Mouse (Mus musculus) forebrain, embryonic 14.5 days (tissue): ENCODE data around the gene AC124108.1. TPM values are rescaled to one million over a fixed set of nuclear protein-coding genes. Genes with fewer than 3 reads are reported as not detected.

Source experiments
- ATAC-seq: fragments of 200-750 bp; cut with Nextera tagmentation; 2 replicates; pipeline ENCODE4 v1.8.0; 2017; ENCODE audit warnings: mild to moderate bottlenecking, moderate library complexity
- DNase-seq: peaks from one replicate; pipeline ENCODE4 v3.0.0-alpha.2; 2015; ENCODE audit warnings: low spot score
- H3K27ac ChIP-seq: fragments of 300-500 bp; sonication (generic); 2 replicates; pipeline ENCODE4 v1.5.1; 2014; ENCODE audit warnings: low read depth, mild to moderate bottlenecking, control low read depth, low read length, moderate library complexity
- H3K27me3 ChIP-seq: fragments of 300-500 bp; sonication (generic); replicated peaks from 2 replicates; pipeline ENCODE4 v1.6.1; 2014; ENCODE audit warnings: low read length, control low read depth, mixed read lengths; ENCODE audit not compliant: control insufficient read depth, insufficient read depth
- H3K36me3 ChIP-seq: fragments of 300-500 bp; sonication (generic); 2 replicates; pipeline ENCODE4 v1.6.1; 2014; ENCODE audit warnings: low read length, control low read depth; ENCODE audit not compliant: control insufficient read depth, insufficient read depth
- H3K4me1 ChIP-seq: fragments of 300-500 bp; sonication (generic); 2 replicates; pipeline ENCODE4 v1.6.1; 2014; ENCODE audit warnings: antibody characterized with exemption, low read length, control low read depth; ENCODE audit not compliant: control insufficient read depth, insufficient read depth
- H3K4me2 ChIP-seq: fragments of 300-500 bp; sonication (generic); 2 replicates; pipeline ENCODE4 v1.6.1; 2014; ENCODE audit warnings: mild to moderate bottlenecking, control low read depth, low read length
- H3K4me3 ChIP-seq: fragments of 300-500 bp; sonication (generic); 2 replicates; pipeline ENCODE4 v1.5.1; 2014; ENCODE audit warnings: low read depth, low read length, control low read depth
- H3K9ac ChIP-seq: fragments of 300-500 bp; sonication (generic); 2 replicates; pipeline ENCODE4 v1.6.1; 2014; ENCODE audit warnings: mild to moderate bottlenecking, low read length, control low read depth, moderate library complexity
- H3K9me3 ChIP-seq: fragments of 300-500 bp; sonication (generic); replicated peaks from 2 replicates; pipeline ENCODE4 v1.6.1; 2016; ENCODE audit warnings: low read length, control low read depth, mixed read lengths; ENCODE audit not compliant: control insufficient read depth
- WGBS: fragments of 180-500 bp; shearing (Covaris S2); extraction: QIAGEN DNeasy Blood & Tissue Kit; methylation state at CpG from one replicate; pipeline ENCODE4 v1.1.7; 2014; 5-methylcytosine and 5-hydroxymethylcytosine counted together
- polyA plus RNA-seq: library from polyadenylated mRNA; unstranded; fragments of >200 nt; fragmentation: Nextera tagmentation; extraction: Ambion mirVana; gene quantifications from 2 replicates; pipeline ENCODE4 v1.2.1, GENCODE M21; 2014

Gene AC124108.1
- polyA plus RNA-seq = 2.2 and 2.9 TPM in 2 replicates

GRCm38 (mm10) chr1:132191093-132191785 is at the start of gene AC124108.1, which contains the start of gene Lemd1:
Gene AC124108.1, plus strand, starts transcription at chr1:132191457.
Gene Lemd1, plus strand, starts transcription at chr1:132191431.
- Histone ChIP-seq H3K36me3 (peaks cover 4% of the 10 kb centered on the region; the same call in 1 of the 2 replicates), H3K9ac (peak within 1 kb of the TSS; percentile 99), H3K9me3 (no peaks in the 10 kb centered on the region), H3K4me3 (peak within 1 kb of the TSS; percentile 91), H3K27me3 (no peaks in the 10 kb centered on the region), H3K27ac (peak within 1 kb of the TSS; percentile 100), H3K4me2 (peak within 1 kb of the TSS; percentile 59), H3K4me1 (peaks cover 44% of the 10 kb centered on the region)
- ATAC-seq (peak; percentile 27), DNase-seq (peak; percentile 78)
- under 1% methylated on average over 34 of the region's 34 CpGs for WGBS

- no peak overlapping the region for H3K4me2 ChIP-seq
Observed at GRCm38 (mm10) chr1:132141753-132142152, 49.5 kb upstream of the AC124108.1 start.

DNA sequence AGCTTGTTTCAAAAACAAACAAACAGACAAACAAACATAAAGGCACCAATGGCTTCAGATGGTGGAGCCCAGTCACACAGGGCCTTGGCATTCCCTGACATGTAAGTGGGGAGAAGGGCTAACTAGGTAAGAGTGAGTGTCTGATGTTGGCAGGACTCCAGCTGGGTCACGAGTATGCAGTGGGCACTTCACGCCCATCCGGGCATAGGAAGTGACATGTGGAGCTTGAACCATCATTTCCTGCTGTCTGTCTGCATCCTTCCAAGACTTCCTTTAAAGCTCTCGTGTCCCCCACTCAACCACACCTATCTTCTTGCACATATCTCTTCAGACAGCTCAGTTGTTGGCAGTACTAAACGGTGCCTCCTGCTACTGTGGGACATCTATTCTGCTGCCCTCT is 48.2 kb upstream of the AC124108.1 start:
- WGBS = 84% methylated on average over 5 of the region's 5 CpGs
- H3K27me3 ChIP-seq = peaks cover 6% of the 10 kb centered on the region
- no peaks in the 10 kb centered on the region for H3K36me3 ChIP-seq
- no peak overlapping the region for H3K4me2 ChIP-seq
- H3K9me3 ChIP-seq = no peaks in the 10 kb centered on the region
- no peak overlapping the region for H3K9ac ChIP-seq
- H3K4me1 ChIP-seq = peaks cover 18% of the 10 kb centered on the region
- DNase-seq (no peak), ATAC-seq (no peak)
- no peak overlapping the region for H3K4me3 ChIP-seq
- H3K27ac ChIP-seq = 0 out of 2 replicates have a peak overlapping the region, but pooled peaks have one; percentile 5

More at GRCm38 (mm10) chr1:132141753-132142152, 49.5 kb upstream of the AC124108.1 start:
- H3K4me3 ChIP-seq = no peak overlapping the region
- peaks cover 6% of the 10 kb centered on the region for H3K27me3 ChIP-seq
- H3K36me3 ChIP-seq = no peaks in the 10 kb centered on the region
- peaks cover 18% of the 10 kb centered on the region for H3K4me1 ChIP-seq
- DNase-seq = no peak
- no peak overlapping the region for H3K9ac ChIP-seq
- H3K27ac ChIP-seq = no peak overlapping the region
- no peak for ATAC-seq
- no peaks in the 10 kb centered on the region for H3K9me3 ChIP-seq
- WGBS = 85% methylated on average over 13 of the region's 13 CpGs

- H3K27ac ChIP-seq = 0 out of 2 replicates have a peak overlapping the region, but pooled peaks have one; percentile 5
- H3K9me3 ChIP-seq = no peaks in the 10 kb centered on the region
- no peak for ATAC-seq
- no peak overlapping the region for H3K9ac ChIP-seq
- peaks cover 18% of the 10 kb centered on the region for H3K4me1 ChIP-seq
- H3K36me3 ChIP-seq = no peaks in the 10 kb centered on the region
- no peak for DNase-seq
- peaks cover 6% of the 10 kb centered on the region for H3K27me3 ChIP-seq
- H3K4me2 ChIP-seq = no peak overlapping the region
- no peak overlapping the region for H3K4me3 ChIP-seq
- WGBS = 63% methylated on average over 4 of the region's 4 CpGs
Observed at GRCm38 (mm10) chr1:132143730-132144129, 47.5 kb upstream of the AC124108.1 start.

DNA sequence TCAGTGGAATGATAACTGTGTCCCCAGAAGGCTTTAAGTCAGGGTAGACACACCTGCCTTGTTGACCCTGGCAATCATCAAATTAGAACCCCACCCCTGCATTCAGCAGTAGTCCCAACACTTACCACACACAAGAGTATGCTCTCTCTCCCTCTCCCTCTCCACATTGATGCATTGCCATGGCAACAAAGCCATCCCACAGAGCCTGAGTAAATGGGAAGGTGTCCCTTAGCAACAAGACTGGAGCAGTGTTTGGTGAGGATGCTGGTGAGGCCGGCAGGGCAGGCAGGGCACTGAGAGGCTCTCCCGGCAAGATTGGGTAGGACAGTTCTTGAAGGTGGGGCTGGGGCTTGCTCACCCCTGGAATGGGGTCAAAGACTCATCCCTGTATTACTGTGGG is 47.0 kb upstream of the AC124108.1 start:
- H3K27ac ChIP-seq = no peak overlapping the region
- H3K27me3 ChIP-seq = peaks cover 2% of the 10 kb centered on the region
- peak; percentile 86 for DNase-seq
- H3K9ac ChIP-seq = no peak overlapping the region
- H3K4me1 ChIP-seq = peaks cover 14% of the 10 kb centered on the region
- no peaks in the 10 kb centered on the region for H3K36me3 ChIP-seq
- H3K4me3 ChIP-seq = no peak overlapping the region
- H3K9me3 ChIP-seq = no peaks in the 10 kb centered on the region
- WGBS = 6% methylated on average over 2 of the region's 2 CpGs
- H3K4me2 ChIP-seq = no peak overlapping the region
- ATAC-seq = peak; percentile 79

DNA sequence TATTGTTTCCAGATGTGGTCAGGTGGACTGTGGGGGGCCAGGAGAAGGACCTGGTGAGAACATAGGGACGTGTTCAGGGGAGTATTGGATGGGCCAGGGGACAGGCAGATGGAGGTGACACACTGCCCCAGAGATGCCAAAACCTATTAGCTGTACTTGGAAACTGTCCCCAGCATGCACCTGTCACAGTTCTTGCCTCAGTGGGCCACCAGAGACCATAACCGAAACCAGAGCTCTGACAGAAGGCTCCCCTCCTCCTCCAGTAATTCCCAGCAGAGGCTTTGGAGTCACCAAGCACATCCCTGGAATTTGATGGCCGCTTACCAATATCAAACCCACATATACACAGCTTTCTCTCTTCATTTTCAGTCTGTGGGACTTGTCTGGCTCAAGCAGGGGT is 46.4 kb upstream of the AC124108.1 start:
- WGBS = 73% methylated on average over 3 of the region's 3 CpGs

DNA sequence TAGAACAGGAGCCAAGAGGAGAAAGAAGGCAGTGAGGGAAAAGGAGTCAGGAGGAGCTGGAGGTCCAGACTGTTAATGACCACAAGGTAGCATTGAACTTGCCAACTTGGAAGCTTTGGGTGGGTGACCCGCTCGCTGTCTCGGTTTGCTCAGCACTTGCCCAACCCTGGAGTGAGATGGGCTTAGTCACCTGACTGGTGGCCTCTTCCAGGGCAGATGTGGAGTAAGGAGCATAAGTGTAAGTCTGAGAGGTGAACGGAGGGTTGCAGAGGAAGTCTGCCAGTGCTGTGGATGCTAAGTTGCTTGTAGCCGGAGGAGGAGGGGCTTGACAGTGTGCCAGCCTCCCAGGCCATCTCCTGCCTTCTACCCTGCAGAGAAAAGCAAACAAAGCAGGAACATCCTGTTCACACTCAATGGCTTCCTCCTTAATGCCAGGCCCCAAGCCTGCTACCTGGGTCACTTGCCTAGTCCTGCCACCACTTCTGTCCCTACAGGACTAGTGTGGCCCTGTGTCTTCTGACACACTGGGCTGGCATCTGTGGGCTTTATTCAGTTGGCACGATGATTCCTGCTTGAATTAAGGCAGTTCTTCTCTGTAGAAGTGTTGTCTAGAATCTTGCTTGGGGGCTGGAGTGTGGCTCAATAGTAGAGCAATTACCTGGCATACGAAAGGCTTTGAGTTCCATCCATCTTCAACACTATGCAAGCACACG is 45.1 kb upstream of the AC124108.1 start:
- no peak for DNase-seq
- H3K9ac ChIP-seq = no peak overlapping the region
- no peaks in the 10 kb centered on the region for H3K9me3 ChIP-seq
- H3K4me2 ChIP-seq = no peak overlapping the region
- H3K4me3 ChIP-seq = no peak overlapping the region
- WGBS = 88% methylated on average over 8 of the region's 8 CpGs
- no peak overlapping the region for H3K27ac ChIP-seq
- H3K36me3 ChIP-seq = no peaks in the 10 kb centered on the region
- H3K4me1 ChIP-seq = peaks cover 10% of the 10 kb centered on the region
- no peak for ATAC-seq
- no peaks in the 10 kb centered on the region for H3K27me3 ChIP-seq

More for the DNA sequence above, 46.4 kb upstream of the AC124108.1 start:
- no peaks in the 10 kb centered on the region for H3K36me3 ChIP-seq
- no peak overlapping the region for H3K27ac ChIP-seq
- no peak overlapping the region for H3K4me3 ChIP-seq
- no peak overlapping the region for H3K4me2 ChIP-seq
- peaks cover 10% of the 10 kb centered on the region for H3K4me1 ChIP-seq
- no peaks in the 10 kb centered on the region for H3K9me3 ChIP-seq
- H3K27me3 ChIP-seq = no peaks in the 10 kb centered on the region; the same call in 1 of the 2 replicates
- ATAC-seq = no peak
- no peak for DNase-seq
- H3K9ac ChIP-seq = no peak overlapping the region

- WGBS = 78% methylated on average over 2 of the region's 2 CpGs
- H3K27ac ChIP-seq = no peak overlapping the region
- H3K4me1 ChIP-seq = peaks cover 3% of the 10 kb centered on the region; the same call in 1 of the 2 replicates
- no peak overlapping the region for H3K4me2 ChIP-seq
- no peaks in the 10 kb centered on the region for H3K36me3 ChIP-seq
- H3K9ac ChIP-seq = no peak overlapping the region
- H3K9me3 ChIP-seq = no peaks in the 10 kb centered on the region
- no peak for ATAC-seq
- no peak overlapping the region for H3K4me3 ChIP-seq
- no peak for DNase-seq
- H3K27me3 ChIP-seq = no peaks in the 10 kb centered on the region
Observed at GRCm38 (mm10) chr1:132149410-132149809, 41.8 kb upstream of the AC124108.1 start.

GRCm38 (mm10) chr1:132150171-132150570 is 41.1 kb upstream of the AC124108.1 start:
- Histone ChIP-seq H3K36me3 (no peaks in the 10 kb centered on the region), H3K27ac (no peak overlapping the region), H3K4me3 (no peak overlapping the region), H3K9me3 (no peaks in the 10 kb centered on the region), H3K4me1 (no peaks in the 10 kb centered on the region), H3K27me3 (no peaks in the 10 kb centered on the region), H3K4me2 (no peak overlapping the region), H3K9ac (no peak overlapping the region)
- ATAC-seq (no peak), DNase-seq (no peak)
- 50% methylated on average over 1 of the region's 1 CpGs for WGBS
